Comparison of ENCODE assay signal across 8 mouse cellular contexts in the genomic region with DNA sequence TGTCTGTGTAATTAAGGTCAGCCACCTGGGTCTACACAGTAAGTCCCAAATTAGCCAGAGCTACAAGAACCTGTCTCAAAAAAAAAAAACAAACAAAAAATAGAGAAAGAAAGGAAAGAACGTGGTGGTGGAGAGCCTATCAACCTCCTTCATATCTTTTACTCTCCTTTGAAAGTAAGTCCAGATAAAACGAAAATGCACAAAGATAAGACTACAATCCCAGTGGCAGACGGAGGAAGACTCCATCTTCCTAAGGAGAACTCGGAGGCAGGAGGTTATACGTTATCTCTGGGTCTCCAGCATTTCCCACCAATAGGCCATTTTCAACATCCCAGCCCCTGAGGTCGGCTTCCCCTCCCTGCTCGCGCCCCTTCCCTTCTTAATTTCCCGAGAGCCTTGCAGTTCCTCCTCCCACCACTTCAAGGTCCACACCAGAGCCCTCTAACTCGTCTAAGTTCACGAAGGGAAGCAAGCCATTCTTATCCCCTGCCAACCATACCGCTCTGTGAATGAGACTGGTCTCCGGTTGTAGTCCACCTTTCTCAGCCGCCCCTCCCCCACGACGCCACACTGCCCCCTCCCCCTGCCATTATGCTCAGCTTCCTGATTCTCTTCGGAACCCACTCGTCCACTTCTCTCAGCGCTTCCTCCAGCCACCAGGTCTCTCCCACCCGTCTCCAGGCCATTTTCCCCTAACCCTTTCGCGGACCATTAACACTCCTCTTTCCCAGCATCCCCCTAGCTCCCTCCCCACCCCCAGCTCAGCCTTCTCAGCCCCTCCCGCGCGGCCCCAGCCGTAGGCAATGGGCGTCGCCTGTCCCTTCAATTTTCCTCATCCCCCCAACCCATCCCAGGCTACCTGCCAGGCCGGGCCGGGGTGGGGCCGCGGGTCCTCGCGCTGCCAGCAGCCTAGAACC. TPM values are rescaled to one million over a fixed set of nuclear protein-coding genes. Genes with fewer than 3 reads are reported as not detected.
DNase-seq lines count a peak whose midpoint lies in the region; ATAC-seq and TF ChIP-seq lines count a peak whose summit lies in the region.

No protein-coding gene starts in this region.

- H3K36me3 ChIP-seq in erythroblast, embryonic 14.5 days (ENCODE audit: control insufficient read depth) = peaks cover 66% of the 10 kb centered on the region
- H3K36me3 ChIP-seq in hindbrain, embryonic 14.5 days (replicated peaks; ENCODE audit: control insufficient read depth, insufficient read depth) = peaks cover 55% of the 10 kb centered on the region
- peaks cover 64% of the 10 kb centered on the region for H3K36me3 ChIP-seq in liver, embryonic 12.5 days
- H3K36me3 ChIP-seq in myocyte (ENCODE audit: control insufficient read depth, insufficient read depth) = peaks cover 23% of the 10 kb centered on the region

- peak overlapping the region; percentile 91 for H3K4me2 ChIP-seq in hindbrain, embryonic 14.5 days (replicated peaks)
- peak overlapping the region; percentile 85 for H3K4me2 ChIP-seq in liver, embryonic 12.5 days
- peak overlapping the region; percentile 95 for H3K4me2 ChIP-seq in myocyte (ENCODE audit: low read depth)

- peak overlapping the region; percentile 75 for H3K9ac ChIP-seq in hindbrain, embryonic 14.5 days
- H3K9ac ChIP-seq in liver, embryonic 12.5 days = peak overlapping the region; percentile 85

- WGBS in hindbrain, embryonic 14.5 days = 1% methylated on average over 34 of the region's 34 CpGs
- WGBS in liver, embryonic 12.5 days (ENCODE audit: insufficient replicate concordance) = under 1% methylated on average over 34 of the region's 34 CpGs

- intact Hi-C loops in gastrocnemius, adult 2 months (cut with DNase I) = loop anchor here (2.0 to 5.0 kb wide), 2 partner anchors 33 to 72 kb away; a partner anchor contains a TSS
- intact Hi-C loops in gastrocnemius, postnatal 36 days (cut with DNase I) = loop anchor here (1.0 to 5.0 kb wide), 2 partner anchors 17 to 32 kb away; a partner anchor contains a TSS

- TF ChIP-seq CTCF in gastrocnemius, adult 2 months (IDR thresholded peaks at IDR 0.05) = peak; percentile 56

- peak; percentile 11 for ATAC-seq in hindbrain, embryonic 14.5 days (ENCODE audit: low FRiP score)
- peak; percentile 1; the same call in 1 of the 2 replicates for ATAC-seq in liver, embryonic 12.5 days

- H3K79me2 ChIP-seq in myocyte (ENCODE audit: control insufficient read depth, insufficient read depth) = peaks cover 27% of the 10 kb centered on the region

- DNase-seq in gastrocnemius, adult 2 months = peak; percentile 74
- no peak for DNase-seq in gastrocnemius, postnatal 36 days
- peak; percentile 44 for DNase-seq in MEL-GATA-1-ER (ENCODE audit: extremely low read depth, low read depth)
- peak; percentile 53 for DNase-seq in hindbrain, embryonic 14.5 days (ENCODE audit: low spot score)
- peak; percentile 60 for DNase-seq in thymus, postnatal 14 days

- H3K27me3 ChIP-seq in erythroblast, embryonic 14.5 days (ENCODE audit: control insufficient read depth) = no peaks in the 10 kb centered on the region
- H3K27me3 ChIP-seq in hindbrain, embryonic 14.5 days (ENCODE audit: control insufficient read depth, insufficient read depth, low read length) = no peaks in the 10 kb centered on the region
- H3K27me3 ChIP-seq in liver, embryonic 12.5 days (replicated peaks) = no peaks in the 10 kb centered on the region
- no peaks in the 10 kb centered on the region for H3K27me3 ChIP-seq in myocyte (ENCODE audit: control insufficient read depth, insufficient read depth, insufficient read length)

- H3K4me3 ChIP-seq in gastrocnemius, adult 2 months = peak overlapping the region; percentile 77
- H3K4me3 ChIP-seq in erythroblast, embryonic 14.5 days (replicated peaks) = peak overlapping the region; percentile 94
- H3K4me3 ChIP-seq in hindbrain, embryonic 14.5 days (replicated peaks; ENCODE audit: low read length) = peak overlapping the region; percentile 91
- H3K4me3 ChIP-seq in liver, embryonic 12.5 days = peak overlapping the region; percentile 81
- peak overlapping the region; percentile 94 for H3K4me3 ChIP-seq in myocyte

- no peaks in the 10 kb centered on the region for H3K9me3 ChIP-seq in erythroblast, embryonic 14.5 days (ENCODE audit: control insufficient read depth, low read length)
- H3K9me3 ChIP-seq in hindbrain, embryonic 14.5 days (ENCODE audit: control insufficient read depth, low read length) = no peaks in the 10 kb centered on the region
- no peaks in the 10 kb centered on the region for H3K9me3 ChIP-seq in liver, embryonic 12.5 days (replicated peaks)

- TF ChIP-seq POLR2A in myocyte (IDR thresholded peaks at IDR 0.05; ENCODE audit: insufficient read length, low read depth) = no peak

- H3K4me1 ChIP-seq in erythroblast, embryonic 14.5 days (ENCODE audit: control insufficient read depth) = peaks cover 50% of the 10 kb centered on the region
- peaks cover 22% of the 10 kb centered on the region for H3K4me1 ChIP-seq in hindbrain, embryonic 14.5 days (replicated peaks; ENCODE audit: control insufficient read depth, insufficient read depth, low read length)
- peaks cover 39% of the 10 kb centered on the region for H3K4me1 ChIP-seq in liver, embryonic 12.5 days

- H3ac ChIP-seq in myocyte (ENCODE audit: control insufficient read depth, insufficient read length) = peak overlapping the region; percentile 66

- H3K27ac ChIP-seq in gastrocnemius, adult 2 months = peak overlapping the region; percentile 96
- peak overlapping the region; percentile 84 for H3K27ac ChIP-seq in hindbrain, embryonic 14.5 days
- H3K27ac ChIP-seq in liver, embryonic 12.5 days = peak overlapping the region; percentile 90

TF ChIP-seq in myocyte, 11 proteins besides CTCF, POLR2A, EP300 and RAD21:
- TF ChIP-seq REST (IDR thresholded peaks at IDR 0.05; ENCODE audit: insufficient read depth, insufficient read length) (no peak), MYOD1 (IDR thresholded peaks at IDR 0.05; ENCODE audit: control insufficient read depth in 1 of 3, insufficient read length in 2 of 3, low read depth in 2 of 3) (no peak), MAX (IDR thresholded peaks at IDR 0.05; ENCODE audit: low read depth) (no peak), TCF12 (IDR thresholded peaks at IDR 0.05; ENCODE audit: insufficient read depth, poor library complexity, severe bottlenecking) (no peak), USF1 (IDR thresholded peaks at IDR 0.05; ENCODE audit: low read depth) (no peak), MYOG (IDR thresholded peaks at IDR 0.05; ENCODE audit: control insufficient read depth in 1 of 3, insufficient read depth in 1 of 3, insufficient read length in 2 of 3, low read depth in 2 of 3) (no peak), CEBPB (IDR thresholded peaks at IDR 0.05; ENCODE audit: insufficient read depth, poor library complexity, severe bottlenecking) (no peak), TCF3 (IDR thresholded peaks at IDR 0.05; ENCODE audit: insufficient read length, low read depth) (no peak), POLR2AphosphoS2 (IDR thresholded peaks at IDR 0.05; ENCODE audit: insufficient read length, low read depth) (no peak), E2F4 (IDR thresholded peaks at IDR 0.05; ENCODE audit: insufficient read depth) (no peak), SRF (IDR thresholded peaks at IDR 0.05; ENCODE audit: control insufficient read depth, insufficient read length, low read depth) (no peak)

RNA-seq across cellular contexts. Expression of a gene that starts 0.6 kb away (rescaled TPM):
- 100 to 1,000 TPM in 1 of 2 experiments, 10 to 100 TPM in 1; 83.0 to 108 TPM for total RNA-seq in gastrocnemius, adult 2 months (2021)
- 100 to 1,000 TPM; 110 to 123 TPM for total RNA-seq in gastrocnemius, postnatal 36 days (2021)
- 21.0 and 23.8 TPM in 2 replicates for polyA plus RNA-seq in erythroblast, embryonic 14.5 days (2012)
- polyA plus RNA-seq in hindbrain, embryonic 14.5 days (2014; fragmentation: Nextera tagmentation; extraction: Ambion mirVana) = 154 and 155 TPM in 2 replicates
- 83.4 and 85.0 TPM in 2 replicates for polyA plus RNA-seq in liver, embryonic 12.5 days (2016; fragmentation: Nextera tagmentation; extraction: Ambion mirVana)
- polyA plus RNA-seq in myocyte (2012; fragmentation: generic; extraction: Trizol) = 128 TPM

RNA-seq across cellular contexts. Expression of a gene that starts 1.5 kb away (rescaled TPM):
- total RNA-seq in gastrocnemius, adult 2 months (2021) = 10 to 100 TPM; 34.6 to 49.1 TPM
- 10 to 100 TPM; 29.8 to 39.0 TPM for total RNA-seq in gastrocnemius, postnatal 36 days (2021)
- polyA plus RNA-seq in erythroblast, embryonic 14.5 days (2012) = 13.0 and 13.9 TPM in 2 replicates
- 279 and 280 TPM in 2 replicates for polyA plus RNA-seq in hindbrain, embryonic 14.5 days (2014; fragmentation: Nextera tagmentation; extraction: Ambion mirVana)
- polyA plus RNA-seq in liver, embryonic 12.5 days (2016; fragmentation: Nextera tagmentation; extraction: Ambion mirVana) = 67.4 and 77.4 TPM in 2 replicates
- polyA plus RNA-seq in myocyte (2012; fragmentation: generic; extraction: Trizol) = 145 TPM

RNA-seq across cellular contexts. Expression of a gene that starts 5.9 kb away (rescaled TPM):
- total RNA-seq in gastrocnemius, adult 2 months (2021) = 10 to 100 TPM in 1 of 2 experiments, 1 to 10 TPM in 1; 7.9 to 12.6 TPM
- total RNA-seq in gastrocnemius, postnatal 36 days (2021) = 1 to 10 TPM; 7.5 to 9.9 TPM
- 2.0 and 2.6 TPM in 2 replicates for polyA plus RNA-seq in erythroblast, embryonic 14.5 days (2012)
- polyA plus RNA-seq in hindbrain, embryonic 14.5 days (2014; fragmentation: Nextera tagmentation; extraction: Ambion mirVana) = 41.6 and 44.7 TPM in 2 replicates
- 37.0 and 37.3 TPM in 2 replicates for polyA plus RNA-seq in liver, embryonic 12.5 days (2016; fragmentation: Nextera tagmentation; extraction: Ambion mirVana)
- 45.8 TPM for polyA plus RNA-seq in myocyte (2012; fragmentation: generic; extraction: Trizol)

RNA-seq across cellular contexts. Expression of a gene that starts 24.8 kb away (rescaled TPM):
- 10 to 100 TPM; 30.0 to 33.1 TPM for total RNA-seq in gastrocnemius, adult 2 months (2021)
- 10 to 100 TPM; 23.4 to 26.7 TPM for total RNA-seq in gastrocnemius, postnatal 36 days (2021)
- polyA plus RNA-seq in erythroblast, embryonic 14.5 days (2012) = 7.4 and 7.5 TPM in 2 replicates
- polyA plus RNA-seq in hindbrain, embryonic 14.5 days (2014; fragmentation: Nextera tagmentation; extraction: Ambion mirVana) = 78.2 and 92.8 TPM in 2 replicates
- 48.3 and 49.1 TPM in 2 replicates for polyA plus RNA-seq in liver, embryonic 12.5 days (2016; fragmentation: Nextera tagmentation; extraction: Ambion mirVana)
- 79.6 TPM for polyA plus RNA-seq in myocyte (2012; fragmentation: generic; extraction: Trizol)

RNA-seq across cellular contexts. Expression of a gene that starts 30.0 kb away (rescaled TPM):
- total RNA-seq in gastrocnemius, adult 2 months (2021) = 1 to 10 TPM; 2.9 to 5.6 TPM
- total RNA-seq in gastrocnemius, postnatal 36 days (2021) = 1 to 10 TPM; 5.8 to 5.9 TPM
- 1.3 and 2.3 TPM in 2 replicates for polyA plus RNA-seq in erythroblast, embryonic 14.5 days (2012)
- polyA plus RNA-seq in hindbrain, embryonic 14.5 days (2014; fragmentation: Nextera tagmentation; extraction: Ambion mirVana) = 29.7 and 30.2 TPM in 2 replicates
- polyA plus RNA-seq in liver, embryonic 12.5 days (2016; fragmentation: Nextera tagmentation; extraction: Ambion mirVana) = 16.9 and 18.3 TPM in 2 replicates
- 44.4 TPM for polyA plus RNA-seq in myocyte (2012; fragmentation: generic; extraction: Trizol)

Comparison
In these comparisons a context has a peak if more than half of its experiments do, and no peak if none do; other contexts are left out.
1. DNase-seq: peak in gastrocnemius, adult 2 months (single experiment), MEL-GATA-1-ER (single experiment), hindbrain, embryonic 14.5 days (single experiment) and thymus, postnatal 14 days (single experiment); none in gastrocnemius, postnatal 36 days (0 of 2).
2. RNA of a gene that starts 5.9 kb away (polyA plus RNA-seq): 45.8 TPM in myocyte (single experiment), 41.6 to 44.7 TPM in hindbrain, embryonic 14.5 days and 37.0 to 37.3 TPM in liver, embryonic 12.5 days; 2.0 to 2.6 TPM in erythroblast, embryonic 14.5 days; every median in the first group is over 10 times any median in the second.
3. Peak in every context shown above with its lines, with median percentiles within 50 percentile points of each other: H3K27ac ChIP-seq, H3K4me3 ChIP-seq and H3K4me2 ChIP-seq.